8 mouse cellular contexts compared by ENCODE assay signal in genomic region chr19:7268722-7269090, GRCm38 (mm10). TPM values are rescaled to one million over a fixed set of nuclear protein-coding genes. Genes with fewer than 3 reads are reported as not detected.
DNase-seq lines count a peak whose midpoint lies in the region; ATAC-seq and TF ChIP-seq lines count a peak whose summit lies in the region.

No protein-coding gene starts in this region.

- ATAC-seq in granulocyte monocyte progenitor cell, adult 5-6 weeks (replicated peaks; ENCODE audit: poor library complexity, severe bottlenecking): peak; percentile 53
- ATAC-seq in intestine, postnatal 0 days: peak; percentile 37
- ATAC-seq in liver, embryonic 12.5 days: peak; percentile 25; the same call in 1 of the 2 replicates

- H3K4me1 ChIP-seq in intestine, postnatal 0 days (replicated peaks; ENCODE audit: control insufficient read depth, insufficient read depth, low read length): peaks cover 17% of the 10 kb centered on the region
- peaks cover 58% of the 10 kb centered on the region for H3K4me1 ChIP-seq in liver, embryonic 12.5 days

- DNase-seq in A20 (ENCODE audit: low read depth, low spot score): peak; percentile 89
- peak; percentile 70 for DNase-seq in T-cell, adult 2 months (ENCODE audit: low spot score)
- peak; percentile 93 for DNase-seq in embryo, embryonic 10 days (ENCODE audit: low spot score)
- DNase-seq in naive thymus-derived CD4-positive, alpha-beta T cell, adult 2 months (ENCODE audit: low read depth): peak; percentile 80
- DNase-seq in testis, postnatal 14 days (ENCODE audit: low spot score): peak; percentile 85

- under 1% methylated on average over 28 of the region's 30 CpGs for WGBS in intestine, postnatal 0 days
- 0% methylated on average over 30 of the region's 30 CpGs for WGBS in liver, embryonic 12.5 days (ENCODE audit: insufficient replicate concordance)

- H3K9ac ChIP-seq in intestine, postnatal 0 days (ENCODE audit: low read depth, low read length): peak overlapping the region; percentile 68
- H3K9ac ChIP-seq in liver, embryonic 12.5 days: peak overlapping the region; percentile 75

- H3K36me3 ChIP-seq in intestine, postnatal 0 days (ENCODE audit: control insufficient read depth, insufficient read depth): no peaks in the 10 kb centered on the region
- peaks cover 26% of the 10 kb centered on the region for H3K36me3 ChIP-seq in liver, embryonic 12.5 days

- no peaks in the 10 kb centered on the region for H3K9me3 ChIP-seq in intestine, postnatal 0 days (ENCODE audit: control insufficient read depth)
- no peaks in the 10 kb centered on the region for H3K9me3 ChIP-seq in liver, embryonic 12.5 days (replicated peaks)

- TF ChIP-seq CTCF in intestine, postnatal 0 days (IDR thresholded peaks at IDR 0.05; ENCODE audit: low read depth): peak; percentile 87

- H3K27ac ChIP-seq in intestine, postnatal 0 days (ENCODE audit: low read depth, low read length): no peak overlapping the region
- H3K27ac ChIP-seq in liver, embryonic 12.5 days: peak overlapping the region; percentile 67

- H3K4me2 ChIP-seq in intestine, postnatal 0 days (replicated peaks; ENCODE audit: low read depth): peak overlapping the region; percentile 99
- H3K4me2 ChIP-seq in liver, embryonic 12.5 days: peak overlapping the region; percentile 97

- peak overlapping the region; percentile 67 for H3K4me3 ChIP-seq in intestine, postnatal 0 days (ENCODE audit: low read depth, low read length)
- peak overlapping the region; percentile 69 for H3K4me3 ChIP-seq in liver, embryonic 12.5 days

- H3K27me3 ChIP-seq in intestine, postnatal 0 days (replicated peaks; ENCODE audit: control insufficient read depth, insufficient read depth, low read length): no peaks in the 10 kb centered on the region
- peaks cover 57% of the 10 kb centered on the region for H3K27me3 ChIP-seq in liver, embryonic 12.5 days (replicated peaks)

RNA-seq across cellular contexts. Expression of gene Rcor2, which starts 1.6 kb away (rescaled TPM):
- 3.1 and 6.9 TPM in 2 replicates for total RNA-seq in granulocyte monocyte progenitor cell, adult 5-6 weeks (2014; fragmentation: Nextera tagmentation)
- 3.4 and 5.2 TPM in 2 replicates for total RNA-seq in granulocyte monocyte progenitor cell, adult 5-6 weeks (2017)
- 1.5 and 2.2 TPM in 2 replicates for polyA plus RNA-seq in intestine, postnatal 0 days (2015; fragmentation: Nextera tagmentation; extraction: Ambion mirVana)
- polyA plus RNA-seq in liver, embryonic 12.5 days (2016; fragmentation: Nextera tagmentation; extraction: Ambion mirVana): 4.0 and 5.1 TPM in 2 replicates

RNA-seq across cellular contexts. Expression of gene Naa40, which starts 27.7 kb away (rescaled TPM):
- total RNA-seq in granulocyte monocyte progenitor cell, adult 5-6 weeks (2014; fragmentation: Nextera tagmentation): 67.4 and 72.3 TPM in 2 replicates
- 42.9 and 49.3 TPM in 2 replicates for total RNA-seq in granulocyte monocyte progenitor cell, adult 5-6 weeks (2017)
- 18.6 and 19.7 TPM in 2 replicates for polyA plus RNA-seq in intestine, postnatal 0 days (2015; fragmentation: Nextera tagmentation; extraction: Ambion mirVana)
- polyA plus RNA-seq in liver, embryonic 12.5 days (2016; fragmentation: Nextera tagmentation; extraction: Ambion mirVana): 42.0 and 44.8 TPM in 2 replicates

RNA-seq across cellular contexts. Expression of gene Cox8a, which starts 51.3 kb away (rescaled TPM):
- total RNA-seq in granulocyte monocyte progenitor cell, adult 5-6 weeks (2014; fragmentation: Nextera tagmentation): 854 and 878 TPM in 2 replicates
- 563 and 615 TPM in 2 replicates for total RNA-seq in granulocyte monocyte progenitor cell, adult 5-6 weeks (2017)
- 2,194 and 2,204 TPM in 2 replicates for polyA plus RNA-seq in intestine, postnatal 0 days (2015; fragmentation: Nextera tagmentation; extraction: Ambion mirVana)
- 915 and 936 TPM in 2 replicates for polyA plus RNA-seq in liver, embryonic 12.5 days (2016; fragmentation: Nextera tagmentation; extraction: Ambion mirVana)
